Mouse (Mus musculus): ENCODE data around the gene Fat2.

DNA sequence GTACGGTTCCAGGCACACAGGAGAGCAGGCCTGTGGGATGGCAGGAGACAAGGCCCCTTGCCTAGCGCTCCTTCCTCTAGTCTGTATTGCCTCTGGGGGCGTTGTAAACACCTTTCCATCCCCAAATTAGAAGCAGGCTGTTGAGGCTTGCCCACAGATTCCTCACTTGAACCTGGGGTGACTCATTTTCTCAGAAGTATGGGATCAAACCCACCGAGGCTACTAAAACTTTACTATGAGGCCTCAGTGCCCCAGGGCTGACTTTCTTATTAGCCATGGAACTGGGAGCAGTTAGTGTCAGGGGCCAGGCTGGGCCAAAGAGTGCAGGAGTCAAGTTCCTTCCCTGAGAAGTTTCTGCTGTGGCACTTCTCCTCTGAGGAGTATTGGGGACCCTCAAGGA, 28.9 kb upstream of the Fat2 start:
- no peak for TF ChIP-seq CTCF (IDR thresholded peaks at IDR 0.05; ENCODE audit: extremely low read depth, insufficient read length, insufficient replicate concordance, low read depth, low read length)
- no peak for TF ChIP-seq POLR2A (IDR thresholded peaks at IDR 0.05; ENCODE audit: low read depth, low read length)

Data from small intestine, adult 2 months (tissue).